Mouse (Mus musculus) stomach, postnatal 0 days (tissue): ENCODE results near the gene Gad2. TPM values are rescaled to one million over a fixed set of nuclear protein-coding genes. Genes with fewer than 3 reads are reported as not detected.
A peak's percentile ranks its signal among the peaks of the same experiment; 100 is the strongest.

Source experiments
- ATAC-seq: fragments of 200-750 bp; cut with Nextera tagmentation; 2 replicates; pipeline ENCODE4 v1.8.0; 2017; ENCODE audit not compliant: low FRiP score, low TSS enrichment
- DNase-seq: peaks from one replicate; pipeline ENCODE4 v3.0.0-alpha.2; 2016; ENCODE audit warnings: low spot score
- H3K27ac ChIP-seq: fragments of 300-500 bp; sonication (generic); replicated peaks from 2 replicates; pipeline ENCODE4 v1.5.1; 2014; ENCODE audit warnings: mild to moderate bottlenecking, control low read depth
- H3K27me3 ChIP-seq: fragments of 300-500 bp; sonication (generic); 2 replicates; pipeline ENCODE4 v1.6.1; 2014; ENCODE audit warnings: low read length; ENCODE audit not compliant: control insufficient read depth, insufficient read depth
- H3K36me3 ChIP-seq: fragments of 300-500 bp; sonication (generic); 2 replicates; pipeline ENCODE4 v1.6.1; 2014; ENCODE audit warnings: low read length, mixed read lengths; ENCODE audit not compliant: control insufficient read depth, insufficient read depth
- H3K4me1 ChIP-seq: fragments of 300-500 bp; sonication (generic); replicated peaks from 2 replicates; pipeline ENCODE4 v1.6.1; 2014; ENCODE audit warnings: antibody characterized with exemption; ENCODE audit not compliant: control insufficient read depth, insufficient read depth
- H3K4me2 ChIP-seq: fragments of 300-500 bp; sonication (generic); replicated peaks from 2 replicates; pipeline ENCODE4 v1.6.1; 2014; ENCODE audit warnings: low read depth, mild to moderate bottlenecking, control low read depth, moderate library complexity
- H3K4me3 ChIP-seq: fragments of 300-500 bp; sonication (generic); 2 replicates; pipeline ENCODE4 v1.5.1; 2014; ENCODE audit warnings: low read depth, low read length, control low read depth
- H3K9ac ChIP-seq: fragments of 300-500 bp; sonication (generic); 2 replicates; pipeline ENCODE4 v1.6.1; 2014; ENCODE audit warnings: mild to moderate bottlenecking, low read length, control low read depth, mixed read lengths
- H3K9me3 ChIP-seq: fragments of 300-500 bp; sonication (generic); 2 replicates; pipeline ENCODE4 v1.6.1; 2016; ENCODE audit warnings: low read length; ENCODE audit not compliant: control insufficient read depth
- CTCF ChIP-seq: IDR thresholded peaks from 2 replicates; pipeline ENCODE4 v1.5.1; 2016; ENCODE audit warnings: antibody characterized with exemption, low read depth, mild to moderate bottlenecking, moderate library complexity
- EP300 ChIP-seq: optimal IDR thresholded peaks from 2 replicates; pipeline ENCODE3; 2016; ENCODE audit warnings: antibody characterized with exemption
- WGBS: fragments of 180-500 bp; shearing (Covaris S2); extraction: QIAGEN DNeasy Blood & Tissue Kit; methylation state at CpG from one replicate; pipeline ENCODE4 v1.1.7; 2014; 5-methylcytosine and 5-hydroxymethylcytosine counted together
- polyA plus RNA-seq: library from polyadenylated mRNA; unstranded; fragments of >200 nt; fragmentation: Nextera tagmentation; extraction: Ambion mirVana; gene quantifications from 2 replicates; pipeline ENCODE4 v1.2.1, GENCODE M21; 2015

Gad2 gene
- polyA plus RNA-seq, 1 experiment from 2014 or later: 0.05 TPM

- H3K27ac ChIP-seq: no peak overlapping the region
- WGBS: 31% methylated on average over 1 of the region's 1 CpGs
- DNase-seq: no peak
- no peaks in the 10 kb centered on the region for H3K4me1 ChIP-seq
- ATAC-seq: no peak
- no peaks in the 10 kb centered on the region for H3K9me3 ChIP-seq
- H3K36me3 ChIP-seq: no peaks in the 10 kb centered on the region
- H3K9ac ChIP-seq: no peak overlapping the region
- H3K4me2 ChIP-seq: no peak overlapping the region
- H3K27me3 ChIP-seq: no peaks in the 10 kb centered on the region
- no peak overlapping the region for H3K4me3 ChIP-seq
- no peak for TF ChIP-seq CTCF
- TF ChIP-seq EP300: no peak
Measured at GRCm38 (mm10) chr2:22671348-22671747, 49.3 kb downstream of the Gad2 start.

GRCm38 (mm10) chr2:22677066-22677465, 55.1 kb downstream of the Gad2 start:
- DNase-seq (peak; percentile 76), ATAC-seq (peak; percentile 92)
- Histone ChIP-seq H3K9ac (no peak overlapping the region), H3K9me3 (no peaks in the 10 kb centered on the region), H3K4me1 (no peaks in the 10 kb centered on the region), H3K4me2 (no peak overlapping the region), H3K36me3 (no peaks in the 10 kb centered on the region), H3K27me3 (no peaks in the 10 kb centered on the region), H3K4me3 (no peak overlapping the region), H3K27ac (no peak overlapping the region)
- 21% methylated on average over 8 of the region's 8 CpGs for WGBS
- TF ChIP-seq CTCF (no peak), EP300 (no peak)

GRCm38 (mm10) chr2:22679944-22680343, 57.9 kb downstream of the Gad2 start:
- no peak overlapping the region for H3K4me2 ChIP-seq
- DNase-seq: no peak
- ATAC-seq: no peak
- no peaks in the 10 kb centered on the region for H3K27me3 ChIP-seq
- no peak overlapping the region for H3K27ac ChIP-seq
- no peak for TF ChIP-seq EP300
- no peak for TF ChIP-seq CTCF
- H3K36me3 ChIP-seq: no peaks in the 10 kb centered on the region
- H3K4me3 ChIP-seq: no peak overlapping the region
- no peaks in the 10 kb centered on the region for H3K4me1 ChIP-seq
- H3K9ac ChIP-seq: no peak overlapping the region
- H3K9me3 ChIP-seq: no peaks in the 10 kb centered on the region
- 59% methylated on average over 4 of the region's 4 CpGs for WGBS

GRCm38 (mm10) chr2:22689969-22690368, 68.0 kb downstream of the Gad2 start:
- Histone ChIP-seq H3K27me3 (no peaks in the 10 kb centered on the region), H3K4me1 (no peaks in the 10 kb centered on the region), H3K4me2 (no peak overlapping the region), H3K36me3 (no peaks in the 10 kb centered on the region), H3K9ac (no peak overlapping the region), H3K4me3 (no peak overlapping the region), H3K27ac (no peak overlapping the region), H3K9me3 (no peaks in the 10 kb centered on the region)
- no peak for ATAC-seq
- TF ChIP-seq CTCF (peak; percentile 48), EP300 (no peak)
- DNase-seq: no peak
- whole genome bisulfite sequencing: 82% methylated on average over 7 of the region's 7 CpGs

- TF ChIP-seq CTCF (no peak), EP300 (no peak)
- H3K4me1 ChIP-seq: no peaks in the 10 kb centered on the region; the same call in 1 of the 2 replicates
- no peaks in the 10 kb centered on the region for H3K9me3 ChIP-seq
- no peak for DNase-seq
- no peak overlapping the region for H3K9ac ChIP-seq
- no peaks in the 10 kb centered on the region for H3K36me3 ChIP-seq
- no peaks in the 10 kb centered on the region for H3K27me3 ChIP-seq
- no peak overlapping the region for H3K4me3 ChIP-seq
- H3K27ac ChIP-seq: no peak overlapping the region
- ATAC-seq: no peak
- H3K4me2 ChIP-seq: no peak overlapping the region
- 37% methylated on average over 4 of the region's 4 CpGs for WGBS
Measured at GRCm38 (mm10) chr2:22704780-22705727, 83.0 kb downstream of the Gad2 start.

- ATAC-seq: no peak
- Histone ChIP-seq H3K4me2 (no peak overlapping the region), H3K36me3 (no peaks in the 10 kb centered on the region), H3K27me3 (no peaks in the 10 kb centered on the region), H3K27ac (no peak overlapping the region), H3K9me3 (no peaks in the 10 kb centered on the region), H3K4me3 (no peak overlapping the region), H3K4me1 (no peaks in the 10 kb centered on the region; the same call in 1 of the 2 replicates), H3K9ac (no peak overlapping the region)
- WGBS: 42% methylated on average over 3 of the region's 3 CpGs
- DNase-seq: no peak
- TF ChIP-seq CTCF (no peak), EP300 (no peak)
Measured at GRCm38 (mm10) chr2:22706233-22706632, 84.2 kb downstream of the Gad2 start.
